Mouse (Mus musculus): ENCODE data around the gene Bsn. TPM values are rescaled to one million over a fixed set of nuclear protein-coding genes. Genes with fewer than 3 reads are reported as not detected.
"Not testable (repeated sequence)": the region's sequence is repeated elsewhere in the genome, so short reads cannot be mapped to it uniquely, and the experiment has no call there.

Gene Bsn
- polyA plus RNA-seq, 1 experiment: not detected

GRCm38 (mm10) chr9:108138118-108138517, 52.1 kb downstream of the Bsn start:
- TF ChIP-seq CTCF (IDR thresholded peaks at IDR 0.05; ENCODE audit: insufficient read depth, low read depth, low read length) (no peak), POLR2A (IDR thresholded peaks at IDR 0.05; ENCODE audit: insufficient read depth, low read depth, low read length) (no peak)
- WGBS: 76% methylated on average over 6 of the region's 6 CpGs
- no peak overlapping the region for H3K4me3 ChIP-seq (ENCODE audit: insufficient read depth, low read depth, low read length)
- peak overlapping the region; percentile 63 for H3K27ac ChIP-seq (ENCODE audit: insufficient read depth, low read depth, low read length)
- H3K4me1 ChIP-seq (ENCODE audit: control insufficient read depth, insufficient read depth, low read length): peaks cover 24% of the 10 kb centered on the region

- H3K4me1 ChIP-seq (ENCODE audit: control insufficient read depth, insufficient read depth, low read length): peaks cover 24% of the 10 kb centered on the region
- TF ChIP-seq CTCF (IDR thresholded peaks at IDR 0.05; ENCODE audit: insufficient read depth, low read depth, low read length) (no peak), POLR2A (IDR thresholded peaks at IDR 0.05; ENCODE audit: insufficient read depth, low read depth, low read length) (no peak)
Observed at GRCm38 (mm10) chr9:108137523-108137922, 52.7 kb downstream of the Bsn start.

GRCm38 (mm10) chr9:108136930-108137462, 53.2 kb downstream of the Bsn start:
- WGBS: 34% methylated on average over 6 of the region's 6 CpGs
- peak overlapping the region; percentile 63 for H3K27ac ChIP-seq (ENCODE audit: insufficient read depth, low read depth, low read length)
- no peak for TF ChIP-seq CTCF (IDR thresholded peaks at IDR 0.05; ENCODE audit: insufficient read depth, low read depth, low read length)
- no peak for TF ChIP-seq POLR2A (IDR thresholded peaks at IDR 0.05; ENCODE audit: insufficient read depth, low read depth, low read length)
- H3K4me1 ChIP-seq (ENCODE audit: control insufficient read depth, insufficient read depth, low read length): peaks cover 24% of the 10 kb centered on the region
- H3K4me3 ChIP-seq (ENCODE audit: insufficient read depth, low read depth, low read length): no peak overlapping the region

More at GRCm38 (mm10) chr9:108137523-108137922, 52.7 kb downstream of the Bsn start:
- 23% methylated on average over 17 of the region's 17 CpGs for WGBS
- Histone ChIP-seq H3K27ac (ENCODE audit: insufficient read depth, low read depth, low read length) (peak overlapping the region; percentile 63), H3K4me3 (ENCODE audit: insufficient read depth, low read depth, low read length) (no peak overlapping the region)

- Histone ChIP-seq H3K4me3 (ENCODE audit: insufficient read depth, low read depth, low read length) (no peak overlapping the region), H3K27ac (ENCODE audit: insufficient read depth, low read depth, low read length) (peak overlapping the region; percentile 63; the same call in 1 of the 2 replicates), H3K4me1 (ENCODE audit: control insufficient read depth, insufficient read depth, low read length) (peaks cover 16% of the 10 kb centered on the region)
- 58% methylated on average over 1 of the region's 1 CpGs for whole genome bisulfite sequencing
- TF ChIP-seq CTCF (IDR thresholded peaks at IDR 0.05; ENCODE audit: insufficient read depth, low read depth, low read length) (no peak), POLR2A (IDR thresholded peaks at IDR 0.05; ENCODE audit: insufficient read depth, low read depth, low read length) (no peak)
Observed at GRCm38 (mm10) chr9:108136225-108136624, 54.0 kb downstream of the Bsn start.

- H3K4me1 ChIP-seq (ENCODE audit: control insufficient read depth, insufficient read depth, low read length): peaks cover 16% of the 10 kb centered on the region
- not testable (repeated sequence) for H3K4me3 ChIP-seq (ENCODE audit: insufficient read depth, low read depth, low read length); H3K27ac ChIP-seq (ENCODE audit: insufficient read depth, low read depth, low read length)
- WGBS: 91% methylated on average over 3 of the region's 3 CpGs
Observed at GRCm38 (mm10) chr9:108135679-108136078, 54.5 kb downstream of the Bsn start.

GRCm38 (mm10) chr9:108133478-108133877, 56.7 kb downstream of the Bsn start:
- Histone ChIP-seq H3K27ac (ENCODE audit: insufficient read depth, low read depth, low read length) (no peak overlapping the region), H3K4me1 (ENCODE audit: control insufficient read depth, insufficient read depth, low read length) (peaks cover 36% of the 10 kb centered on the region), H3K4me3 (ENCODE audit: insufficient read depth, low read depth, low read length) (no peak overlapping the region)
- WGBS: 79% methylated on average over 1 of the region's 1 CpGs
- TF ChIP-seq POLR2A (IDR thresholded peaks at IDR 0.05; ENCODE audit: insufficient read depth, low read depth, low read length) (no peak), CTCF (IDR thresholded peaks at IDR 0.05; ENCODE audit: insufficient read depth, low read depth, low read length) (no peak)

- WGBS: 94% methylated on average over 3 of the region's 3 CpGs
- H3K4me1 ChIP-seq (ENCODE audit: control insufficient read depth, insufficient read depth, low read length): peaks cover 40% of the 10 kb centered on the region
- H3K27ac ChIP-seq (ENCODE audit: insufficient read depth, low read depth, low read length): no peak overlapping the region
- no peak for TF ChIP-seq CTCF (IDR thresholded peaks at IDR 0.05; ENCODE audit: insufficient read depth, low read depth, low read length)
- TF ChIP-seq POLR2A (IDR thresholded peaks at IDR 0.05; ENCODE audit: insufficient read depth, low read depth, low read length): no peak
- H3K4me3 ChIP-seq (ENCODE audit: insufficient read depth, low read depth, low read length): no peak overlapping the region
Observed at GRCm38 (mm10) chr9:108132373-108132772, 57.8 kb downstream of the Bsn start.

- peaks cover 35% of the 10 kb centered on the region for H3K4me1 ChIP-seq (ENCODE audit: control insufficient read depth, insufficient read depth, low read length)
- no peak overlapping the region for H3K27ac ChIP-seq (ENCODE audit: insufficient read depth, low read depth, low read length)
- WGBS: 94% methylated on average over 5 of the region's 5 CpGs
- TF ChIP-seq POLR2A (IDR thresholded peaks at IDR 0.05; ENCODE audit: insufficient read depth, low read depth, low read length): no peak
- no peak for TF ChIP-seq CTCF (IDR thresholded peaks at IDR 0.05; ENCODE audit: insufficient read depth, low read depth, low read length)
- no peak overlapping the region for H3K4me3 ChIP-seq (ENCODE audit: insufficient read depth, low read depth, low read length)
Observed at GRCm38 (mm10) chr9:108131502-108131901, 58.7 kb downstream of the Bsn start.

- H3K27ac ChIP-seq (ENCODE audit: insufficient read depth, low read depth, low read length): peak overlapping the region; percentile 84
- no peak overlapping the region for H3K4me3 ChIP-seq (ENCODE audit: insufficient read depth, low read depth, low read length)
- H3K4me1 ChIP-seq (ENCODE audit: control insufficient read depth, insufficient read depth, low read length): peaks cover 53% of the 10 kb centered on the region
- WGBS: 77% methylated on average over 13 of the region's 13 CpGs
- TF ChIP-seq CTCF (IDR thresholded peaks at IDR 0.05; ENCODE audit: insufficient read depth, low read depth, low read length) (no peak), POLR2A (IDR thresholded peaks at IDR 0.05; ENCODE audit: insufficient read depth, low read depth, low read length) (no peak)
Observed at GRCm38 (mm10) chr9:108129042-108129948, 60.9 kb downstream of the Bsn start.

Data from olfactory bulb, adult 2 months (tissue).